Mouse (Mus musculus): Measurements from ENCODE around the gene Tspyl3. TPM values are rescaled to one million over a fixed set of nuclear protein-coding genes. Genes with fewer than 3 reads are reported as not detected.

Gene Tspyl3
- polyA plus RNA-seq, 1 experiment from 2014 or later, result 3.5 TPM

- H3K9ac ChIP-seq (ENCODE audit: low read depth, low read length), result no peak overlapping the region
- peaks cover 8% of the 10 kb centered on the region for H3K36me3 ChIP-seq (ENCODE audit: control insufficient read depth, insufficient read depth)
- H3K4me1 ChIP-seq (replicated peaks; ENCODE audit: control insufficient read depth, insufficient read depth, low read length), result no peaks in the 10 kb centered on the region
- H3K4me2 ChIP-seq (replicated peaks; ENCODE audit: low read depth), result no peak overlapping the region
- ATAC-seq, result no peak
- no peaks in the 10 kb centered on the region for H3K27me3 ChIP-seq (replicated peaks; ENCODE audit: control insufficient read depth, insufficient read depth, low read length)
- no peak overlapping the region for H3K4me3 ChIP-seq (ENCODE audit: low read depth, low read length)
- WGBS, result 42% methylated on average over 8 of the region's 8 CpGs
- no peak overlapping the region; the same call in 1 of the 2 replicates for H3K27ac ChIP-seq (ENCODE audit: low read depth, low read length)
- no peak for TF ChIP-seq CTCF (IDR thresholded peaks at IDR 0.05; ENCODE audit: low read depth)
- H3K9me3 ChIP-seq (ENCODE audit: control insufficient read depth), result no peaks in the 10 kb centered on the region
Measured at GRCm38 (mm10) chr2:153175995-153176570, 49.2 kb downstream of the Tspyl3 start.

Other genes starting within 250 kb of the Tspyl3 start
- gene Pdrg1, start 210.0 kb downstream of the Tspyl3 start, polyA plus RNA-seq (2015; fragmentation: Nextera tagmentation; extraction: Ambion mirVana), result 47.0 and 50.3 TPM in 2 replicates
- gene Xkr7, start 193.6 kb downstream of the Tspyl3 start, polyA plus RNA-seq (2015; fragmentation: Nextera tagmentation; extraction: Ambion mirVana), result not detected in 2 replicates
- 1.5 and 1.7 TPM in 2 replicates for gene Ccm2l, start 159.5 kb downstream of the Tspyl3 start, polyA plus RNA-seq (2015; fragmentation: Nextera tagmentation; extraction: Ambion mirVana)
- 3.4 and 3.5 TPM in 2 replicates for gene Hck, start 117.0 kb downstream of the Tspyl3 start, polyA plus RNA-seq (2015; fragmentation: Nextera tagmentation; extraction: Ambion mirVana)
- 64.7 and 68.3 TPM in 2 replicates for gene Tm9sf4, start 64.1 kb downstream of the Tspyl3 start, polyA plus RNA-seq (2015; fragmentation: Nextera tagmentation; extraction: Ambion mirVana)
- 54.4 and 55.4 TPM in 2 replicates for gene Plagl2, start 16.0 kb upstream of the Tspyl3 start, polyA plus RNA-seq (2015; fragmentation: Nextera tagmentation; extraction: Ambion mirVana)
- 7.5 and 10.5 TPM in 2 replicates for gene Pofut1, start 16.1 kb upstream of the Tspyl3 start, polyA plus RNA-seq (2015; fragmentation: Nextera tagmentation; extraction: Ambion mirVana)
- gene Kif3b, start 66.0 kb upstream of the Tspyl3 start, polyA plus RNA-seq (2015; fragmentation: Nextera tagmentation; extraction: Ambion mirVana), result 8.1 and 8.2 TPM in 2 replicates
- gene Asxl1, start 120.4 kb upstream of the Tspyl3 start, polyA plus RNA-seq (2015; fragmentation: Nextera tagmentation; extraction: Ambion mirVana), result 6.7 and 7.4 TPM in 2 replicates